Comparison of ENCODE assay signal across 18 mouse cellular contexts in the genomic region with DNA sequence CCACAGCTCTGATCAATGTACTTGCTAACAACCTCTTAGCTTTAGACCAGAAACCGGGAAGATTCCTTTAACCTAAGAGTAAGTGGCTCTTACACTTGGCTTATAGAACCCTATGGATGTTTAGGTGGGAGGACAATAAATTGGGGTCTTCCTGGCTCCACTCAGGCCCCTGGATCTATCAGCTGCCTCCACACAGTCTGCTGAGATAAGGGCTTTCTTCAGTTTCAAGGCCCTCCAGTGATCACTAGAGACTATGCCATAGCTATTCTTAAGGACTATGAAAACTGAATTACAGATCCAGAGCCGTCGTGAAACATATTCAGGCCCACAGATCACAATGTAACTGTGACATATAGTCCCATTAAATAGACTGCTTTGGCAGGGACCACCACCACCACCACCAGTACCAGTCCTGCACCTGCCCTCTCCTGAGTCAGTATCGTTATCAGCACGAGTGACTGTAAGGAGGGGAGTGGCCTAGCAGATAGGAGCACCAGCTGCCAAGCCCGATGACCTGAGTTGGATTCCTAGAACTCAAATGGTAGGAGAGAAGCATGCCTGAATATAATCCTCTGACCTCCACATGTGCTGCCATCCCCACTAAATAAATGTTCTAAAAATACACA. TPM values are rescaled to one million over a fixed set of nuclear protein-coding genes. Genes with fewer than 3 reads are reported as not detected.
A peak's percentile ranks its signal among the peaks of the same experiment; 100 is the strongest.
DNase-seq lines count a peak whose midpoint lies in the region; ATAC-seq and TF ChIP-seq lines count a peak whose summit lies in the region.
"Had no signal": no experiment of that assay in that cellular context is flagged by ENCODE, and none has a peak within 500 bp of the region (broad histone marks: within the 10 kb centered on the region; RNA-seq: fewer than 3 reads in every experiment).

No protein-coding gene starts in this region.

- no peak for ATAC-seq in heart, embryonic 13.5 days (ENCODE audit: extremely low read depth, insufficient number of reproducible peaks, low FRiP score, low TSS enrichment)
- peak; percentile 89 for ATAC-seq in liver, embryonic 11.5 days (replicated peaks; ENCODE audit: low FRiP score)
- peak; percentile 77 for ATAC-seq in megakaryocyte-erythroid progenitor cell, adult 5-6 weeks (replicated peaks; ENCODE audit: low FRiP score, low TSS enrichment, poor library complexity, severe bottlenecking)

- 57% methylated on average over 6 of the region's 6 CpGs for WGBS in heart, embryonic 13.5 days
- 59% methylated on average over 6 of the region's 6 CpGs for WGBS in liver, embryonic 11.5 days

- H3K27me3 ChIP-seq in heart, embryonic 13.5 days (replicated peaks), result peaks cover 14% of the 10 kb centered on the region
- H3K27me3 ChIP-seq in liver, embryonic 11.5 days (replicated peaks; ENCODE audit: control insufficient read depth, insufficient read depth, low read length), result peaks cover 16% of the 10 kb centered on the region
- H3K27me3 ChIP-seq: neural tube, embryonic 15.5 days had no signal

- intact Hi-C loops in heart, postnatal 36 days (cut with DNase I), result no loop called here
- intact Hi-C loops in left cerebral cortex, adult 2 months (cut with DNase I), result no loop called here

- no peak overlapping the region; the same call in 1 of the 2 replicates for H3K27ac ChIP-seq in heart, embryonic 13.5 days (replicated peaks)
- H3K27ac ChIP-seq in liver, embryonic 11.5 days (ENCODE audit: low read depth, low read length), result peak overlapping the region; percentile 93
- no peak overlapping the region for H3K27ac ChIP-seq in left cerebral cortex, adult 2 months
- H3K27ac ChIP-seq: embryonic facial prominence, embryonic 12.5 days; forebrain, embryonic 12.5 days; kidney, embryonic 15.5 days; midbrain, embryonic 12.5 days; neural tube, embryonic 15.5 days had no signal

- no peak overlapping the region for H3K4me2 ChIP-seq in heart, embryonic 13.5 days
- H3K4me2 ChIP-seq in liver, embryonic 11.5 days, result peak overlapping the region; percentile 52
- H3K4me2 ChIP-seq: embryonic facial prominence, embryonic 12.5 days; forebrain, embryonic 12.5 days; kidney, embryonic 15.5 days; midbrain, embryonic 12.5 days; neural tube, embryonic 15.5 days had no signal

- TF ChIP-seq CTCF in left cerebral cortex, adult 2 months (IDR thresholded peaks at IDR 0.05), result no peak

- peaks cover 64% of the 10 kb centered on the region for H3K36me3 ChIP-seq in heart, embryonic 13.5 days
- peaks cover 30% of the 10 kb centered on the region for H3K36me3 ChIP-seq in liver, embryonic 11.5 days (ENCODE audit: control insufficient read depth, insufficient read depth, low read length)

- DNase-seq in heart, postnatal 36 days, result no peak
- peak; percentile 66 for DNase-seq in c-Kit-negative CD71-positive TER-119-positive erythroid progenitor cells, embryonic 14.5 days (ENCODE audit: low read depth, low spot score)
- DNase-seq in liver, embryonic 11.5 days (ENCODE audit: low spot score), result no peak
- no peak for DNase-seq in cerebellum, adult 9-10 months
- no peak for DNase-seq in left cerebral cortex, adult 2 months (ENCODE audit: extremely low spot score in 1 of 2, low spot score in 2 of 2)
- DNase-seq in lung, postnatal 14 days, result no peak
- DNase-seq: adrenal gland, adult 8-10 months; cerebellum, postnatal 14 days; heart, postnatal 10 days; thymus, adult 2 months had no signal

- peak overlapping the region; percentile 26; the same call in 1 of the 2 replicates for H3K9ac ChIP-seq in heart, embryonic 13.5 days
- peak overlapping the region; percentile 52 for H3K9ac ChIP-seq in liver, embryonic 11.5 days (ENCODE audit: low read depth, low read length)
- H3K9ac ChIP-seq: embryonic facial prominence, embryonic 12.5 days; forebrain, embryonic 12.5 days; kidney, embryonic 15.5 days; midbrain, embryonic 12.5 days; neural tube, embryonic 15.5 days had no signal

- H3K9me3 ChIP-seq in heart, embryonic 13.5 days, result no peaks in the 10 kb centered on the region
- H3K9me3 ChIP-seq in liver, embryonic 11.5 days (ENCODE audit: control insufficient read depth, low read length), result no peaks in the 10 kb centered on the region
- H3K9me3 ChIP-seq: embryonic facial prominence, embryonic 12.5 days; forebrain, embryonic 12.5 days; kidney, embryonic 15.5 days; midbrain, embryonic 12.5 days; neural tube, embryonic 15.5 days had no signal

- H3K4me1 ChIP-seq in heart, embryonic 13.5 days, result peaks cover 32% of the 10 kb centered on the region
- H3K4me1 ChIP-seq in liver, embryonic 11.5 days (replicated peaks; ENCODE audit: control insufficient read depth, insufficient read depth, low read length), result peaks cover 41% of the 10 kb centered on the region

- no peak overlapping the region for H3K4me3 ChIP-seq in heart, embryonic 13.5 days
- H3K4me3 ChIP-seq in liver, embryonic 11.5 days (ENCODE audit: low read depth, low read length), result no peak overlapping the region
- H3K4me3 ChIP-seq in left cerebral cortex, adult 2 months, result no peak overlapping the region
- H3K4me3 ChIP-seq: embryonic facial prominence, embryonic 12.5 days; forebrain, embryonic 12.5 days; kidney, embryonic 15.5 days; midbrain, embryonic 12.5 days; neural tube, embryonic 15.5 days had no signal

RNA-seq across cellular contexts. Expression of a gene that starts 8.1 kb away (rescaled TPM):
- polyA plus RNA-seq in heart, embryonic 13.5 days (2015; fragmentation: Nextera tagmentation; extraction: Ambion mirVana), result 9.8 and 12.9 TPM in 2 replicates
- 1 to 10 TPM; 2.6 to 5.1 TPM for total RNA-seq in heart, postnatal 36 days (2021)
- polyA plus RNA-seq in liver, embryonic 11.5 days (2014; fragmentation: Nextera tagmentation; extraction: Ambion mirVana), result 6.6 and 6.9 TPM in 2 replicates
- total RNA-seq in megakaryocyte-erythroid progenitor cell, adult 5-6 weeks (2014; fragmentation: Nextera tagmentation), result not detected in 2 replicates
- total RNA-seq in megakaryocyte-erythroid progenitor cell, adult 5-6 weeks (2017), result not detected in 2 replicates
- 100 to 1,000 TPM; 259 to 287 TPM for total RNA-seq in left cerebral cortex, adult 2 months (2021)
- total RNA-seq: granulocyte monocyte progenitor cell, adult 5-6 weeks had no signal

RNA-seq across cellular contexts. Expression of a gene that starts 10.8 kb away (rescaled TPM):
- polyA plus RNA-seq in heart, embryonic 13.5 days (2015; fragmentation: Nextera tagmentation; extraction: Ambion mirVana), result 26.8 and 27.7 TPM in 2 replicates
- 10 to 100 TPM; 22.1 to 23.8 TPM for total RNA-seq in heart, postnatal 36 days (2021)
- 32.6 and 34.4 TPM in 2 replicates for polyA plus RNA-seq in liver, embryonic 11.5 days (2014; fragmentation: Nextera tagmentation; extraction: Ambion mirVana)
- total RNA-seq in megakaryocyte-erythroid progenitor cell, adult 5-6 weeks (2014; fragmentation: Nextera tagmentation), result 14.3 and 18.7 TPM in 2 replicates
- total RNA-seq in megakaryocyte-erythroid progenitor cell, adult 5-6 weeks (2017), result 28.6 and 32.0 TPM in 2 replicates
- total RNA-seq in left cerebral cortex, adult 2 months (2021), result 10 to 100 TPM; 36.5 to 41.2 TPM

RNA-seq across cellular contexts. Expression of a gene that starts 10.8 kb away (rescaled TPM):
- polyA plus RNA-seq in heart, embryonic 13.5 days (2015; fragmentation: Nextera tagmentation; extraction: Ambion mirVana), result 314 and 369 TPM in 2 replicates
- total RNA-seq in heart, postnatal 36 days (2021), result 100 to 1,000 TPM; 797 to 891 TPM
- 223 and 236 TPM in 2 replicates for polyA plus RNA-seq in liver, embryonic 11.5 days (2014; fragmentation: Nextera tagmentation; extraction: Ambion mirVana)
- 200 and 247 TPM in 2 replicates for total RNA-seq in megakaryocyte-erythroid progenitor cell, adult 5-6 weeks (2014; fragmentation: Nextera tagmentation)
- 96.1 and 109 TPM in 2 replicates for total RNA-seq in megakaryocyte-erythroid progenitor cell, adult 5-6 weeks (2017)
- total RNA-seq in left cerebral cortex, adult 2 months (2021), result 100 to 1,000 TPM; 217 to 242 TPM

RNA-seq across cellular contexts. Expression of a gene that starts 46.4 kb away (rescaled TPM):
- 93.9 and 98.7 TPM in 2 replicates for polyA plus RNA-seq in heart, embryonic 13.5 days (2015; fragmentation: Nextera tagmentation; extraction: Ambion mirVana)
- total RNA-seq in heart, postnatal 36 days (2021), result 10 to 100 TPM; 72.6 to 75.3 TPM
- 78.1 and 90.5 TPM in 2 replicates for polyA plus RNA-seq in liver, embryonic 11.5 days (2014; fragmentation: Nextera tagmentation; extraction: Ambion mirVana)
- 82.1 and 92.9 TPM in 2 replicates for total RNA-seq in megakaryocyte-erythroid progenitor cell, adult 5-6 weeks (2014; fragmentation: Nextera tagmentation)
- total RNA-seq in megakaryocyte-erythroid progenitor cell, adult 5-6 weeks (2017), result 57.9 and 75.2 TPM in 2 replicates
- total RNA-seq in left cerebral cortex, adult 2 months (2021), result 100 to 1,000 TPM; 146 to 149 TPM

RNA-seq across cellular contexts. Expression of a gene that starts 46.8 kb away (rescaled TPM):
- 205 and 253 TPM in 2 replicates for polyA plus RNA-seq in heart, embryonic 13.5 days (2015; fragmentation: Nextera tagmentation; extraction: Ambion mirVana)
- total RNA-seq in heart, postnatal 36 days (2021), result 100 to 1,000 TPM; 194 to 211 TPM
- polyA plus RNA-seq in liver, embryonic 11.5 days (2014; fragmentation: Nextera tagmentation; extraction: Ambion mirVana), result 218 and 231 TPM in 2 replicates
- total RNA-seq in megakaryocyte-erythroid progenitor cell, adult 5-6 weeks (2014; fragmentation: Nextera tagmentation), result 145 and 167 TPM in 2 replicates
- 159 and 166 TPM in 2 replicates for total RNA-seq in megakaryocyte-erythroid progenitor cell, adult 5-6 weeks (2017)
- total RNA-seq in left cerebral cortex, adult 2 months (2021), result 100 to 1,000 TPM in 1 of 2 experiments, 10 to 100 TPM in 1; 99.8 to 115 TPM

Comparison
In these comparisons a context has a peak if more than half of its experiments do, and no peak if none do; other contexts are left out.
1. RNA of a gene that starts 8.1 kb away (total RNA-seq): 259 to 287 TPM in left cerebral cortex, adult 2 months; 2.6 to 5.1 TPM in heart, postnatal 36 days and not detected in megakaryocyte-erythroid progenitor cell, adult 5-6 weeks; every median in the first group is over 10 times any median in the second.